Mouse (Mus musculus) G1E (cell line): Measurements from ENCODE around the gene Tmem220. TPM values are rescaled to one million over a fixed set of nuclear protein-coding genes. Genes with fewer than 3 reads are reported as not detected.

Source experiments
- ATAC-seq: 2 replicates; pipeline ENCODE4 v1.8.0; 2016; ENCODE audit warnings: mild to moderate bottlenecking; ENCODE audit not compliant: insufficient number of reproducible peaks, poor library complexity, low FRiP score, severe bottlenecking; ENCODE audit errors: extremely low read depth
- DNase-seq: peaks from one replicate; pipeline ENCODE4 v3.0.0; 2012; ENCODE audit warnings: low spot score
- H3K27me3 ChIP-seq: 2 replicates; pipeline ENCODE4 v1.6.1; 2012; ENCODE audit warnings: mild to moderate bottlenecking, low read length, inconsistent platforms; ENCODE audit not compliant: insufficient read depth
- H3K36me3 ChIP-seq: replicated peaks from 2 replicates; pipeline ENCODE3; 2012; ENCODE audit warnings: mild to moderate bottlenecking, inconsistent platforms
- H3K4me1 ChIP-seq: 2 replicates; pipeline ENCODE4 v1.6.1; 2012; ENCODE audit warnings: low read depth, low read length, inconsistent platforms, mixed read lengths; ENCODE audit not compliant: insufficient read depth
- H3K4me3 ChIP-seq: 2 replicates; pipeline ENCODE4 v1.5.1; 2012; ENCODE audit warnings: low read depth, mild to moderate bottlenecking, inconsistent platforms, low read length, moderate library complexity, mixed read lengths
- H3K9me3 ChIP-seq: replicated peaks from 2 replicates; pipeline ENCODE4 v1.6.1; 2012; ENCODE audit warnings: inconsistent platforms
- CTCF ChIP-seq: IDR thresholded peaks from 2 replicates; pipeline ENCODE4 v1.5.1; 2012; ENCODE audit warnings: low read depth, low read length, inconsistent platforms, mixed read lengths
- GATA1 ChIP-seq: IDR thresholded peaks from 2 replicates; pipeline ENCODE4 v1.6.1; 2012; ENCODE audit warnings: borderline replicate concordance, low read length, inconsistent platforms, mixed read lengths
- GATA2 ChIP-seq: IDR thresholded peaks from 2 replicates; pipeline ENCODE4 v1.6.1; 2012; ENCODE audit warnings: low read depth, low read length, inconsistent platforms, borderline replicate concordance
- POLR2AphosphoS5 ChIP-seq: IDR thresholded peaks from 2 replicates; pipeline ENCODE4 v1.6.1; 2012; ENCODE audit warnings: low read depth, low read length, inconsistent platforms; ENCODE audit not compliant: insufficient replicate concordance
- TAL1 ChIP-seq: conservative IDR thresholded peaks from 2 replicates; pipeline ENCODE4 v1.6.1; 2012; ENCODE audit warnings: low read depth, low read length, inconsistent platforms, mixed read lengths
- polyA plus RNA-seq: library from polyadenylated mRNA; stranded (reverse); fragments of >175 nt; gene quantifications from 2 replicates; pipeline ENCODE4 v1.2.3, GENCODE M21; 2012
- total RNA-seq, 2 experiments: library from RNA; stranded (forward) in 1 of 2; stranded (reverse) in 1 of 2; fragments of 200-1000 nt in 1 of 2; fragments of >200 nt in 1 of 2; fragmentation: Nextera tagmentation in 1 of 2; gene quantifications; 2 replicates each; pipeline ENCODE4 v1.2.3; 2014 to 2017

The Tmem220 gene
- total and polyA plus RNA-seq, 3 experiments: 0.11 to 6.4 (median 2.5) TPM

GRCm38 (mm10) chr11:67078888-67079287 is 53.9 kb downstream of the Tmem220 start:
- Histone ChIP-seq H3K4me3 (no peak overlapping the region), H3K4me1 (peaks cover 6% of the 10 kb centered on the region; the same call in 1 of the 2 replicates), H3K36me3 (no peaks in the 10 kb centered on the region), H3K9me3 (no peaks in the 10 kb centered on the region), H3K27me3 (peaks cover 15% of the 10 kb centered on the region)
- ATAC-seq (no peak), DNase-seq (no peak)
- TF ChIP-seq CTCF (no peak), GATA1 (no peak), TAL1 (no peak), POLR2AphosphoS5 (no peak), GATA2 (no peak)

- DNase-seq (no peak), ATAC-seq (no peak)
- TF ChIP-seq POLR2AphosphoS5: no peak
- Histone ChIP-seq H3K4me3 (no peak overlapping the region), H3K27me3 (peaks cover 14% of the 10 kb centered on the region), H3K36me3 (no peaks in the 10 kb centered on the region), H3K4me1 (peaks cover 6% of the 10 kb centered on the region; the same call in 1 of the 2 replicates), H3K9me3 (no peaks in the 10 kb centered on the region)
Measured at GRCm38 (mm10) chr11:67079740-67080139, 54.8 kb downstream of the Tmem220 start.

DNA sequence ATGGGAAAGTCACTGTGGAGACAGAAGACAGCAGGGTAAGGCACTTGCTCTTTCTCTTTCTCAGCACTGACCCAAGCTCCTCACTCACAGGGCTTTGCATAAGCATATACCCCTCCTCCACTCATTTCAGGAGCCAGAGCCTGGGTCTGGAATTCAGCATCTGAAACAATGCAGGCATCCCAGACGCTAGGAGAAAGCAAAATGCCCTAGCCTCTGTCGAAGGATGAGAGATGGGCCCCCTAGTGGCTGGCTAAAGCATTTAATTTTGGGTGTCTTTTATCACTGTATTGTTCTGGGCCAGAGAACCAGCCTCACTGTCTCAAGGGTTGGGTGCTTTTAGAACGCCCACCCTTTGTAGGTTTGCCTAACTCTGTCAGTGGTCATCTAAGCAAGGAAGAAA is 55.2 kb downstream of the Tmem220 start:
- ATAC-seq (peak; percentile 70), DNase-seq (peak; percentile 47)
- Histone ChIP-seq H3K27me3 (peaks cover 9% of the 10 kb centered on the region), H3K9me3 (no peaks in the 10 kb centered on the region), H3K4me1 (peaks cover 6% of the 10 kb centered on the region; the same call in 1 of the 2 replicates), H3K36me3 (no peaks in the 10 kb centered on the region), H3K4me3 (no peak overlapping the region)
- TF ChIP-seq POLR2AphosphoS5: no peak
- TF ChIP-seq CTCF: peak; percentile 53

GRCm38 (mm10) chr11:67081125-67081649 is 56.2 kb downstream of the Tmem220 start:
- Histone ChIP-seq H3K36me3 (no peaks in the 10 kb centered on the region), H3K4me1 (peaks cover 6% of the 10 kb centered on the region; the same call in 1 of the 2 replicates), H3K27me3 (peaks cover 9% of the 10 kb centered on the region), H3K4me3 (no peak overlapping the region), H3K9me3 (no peaks in the 10 kb centered on the region)
- ATAC-seq: no peak
- no peak for TF ChIP-seq GATA2
- no peak for TF ChIP-seq GATA1
- TF ChIP-seq CTCF: no peak
- no peak for TF ChIP-seq TAL1
- no peak for TF ChIP-seq POLR2AphosphoS5
- no peak for DNase-seq

- H3K4me3 ChIP-seq: no peak overlapping the region
- DNase-seq: no peak
- no peaks in the 10 kb centered on the region for H3K36me3 ChIP-seq
- peaks cover 6% of the 10 kb centered on the region; the same call in 1 of the 2 replicates for H3K4me1 ChIP-seq
- ATAC-seq: no peak
- no peaks in the 10 kb centered on the region for H3K9me3 ChIP-seq
- peaks cover 3% of the 10 kb centered on the region; the same call in 1 of the 2 replicates for H3K27me3 ChIP-seq
- TF ChIP-seq POLR2AphosphoS5 (no peak), GATA1 (no peak), TAL1 (no peak), CTCF (no peak), GATA2 (no peak)
Measured at GRCm38 (mm10) chr11:67082188-67082587, 57.2 kb downstream of the Tmem220 start.

DNA sequence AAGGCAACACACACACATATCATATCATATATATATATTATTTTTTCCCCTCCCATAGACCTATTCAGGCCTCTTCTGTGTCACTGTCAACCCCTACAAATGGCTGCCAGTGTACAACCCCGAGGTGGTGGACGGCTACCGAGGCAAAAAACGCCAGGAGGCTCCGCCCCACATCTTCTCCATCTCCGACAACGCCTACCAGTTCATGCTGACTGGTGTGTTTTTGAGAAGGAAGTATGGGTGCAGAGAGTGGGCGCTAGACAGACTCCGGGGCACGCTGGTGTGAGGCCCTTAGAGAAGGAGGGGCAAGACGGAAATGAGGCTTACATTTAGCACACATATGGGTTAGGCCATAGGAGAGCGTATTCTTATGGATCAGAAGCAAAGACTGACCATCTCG is 57.8 kb downstream of the Tmem220 start:
- Histone ChIP-seq H3K4me3 (no peak overlapping the region), H3K9me3 (no peaks in the 10 kb centered on the region), H3K36me3 (no peaks in the 10 kb centered on the region), H3K27me3 (peaks cover 3% of the 10 kb centered on the region; the same call in 1 of the 2 replicates), H3K4me1 (peaks cover 6% of the 10 kb centered on the region; the same call in 1 of the 2 replicates)
- DNase-seq: no peak
- TF ChIP-seq GATA2: no peak
- TF ChIP-seq GATA1: no peak
- TF ChIP-seq POLR2AphosphoS5: no peak
- TF ChIP-seq CTCF: no peak
- TF ChIP-seq TAL1: no peak
- no peak for ATAC-seq

DNA sequence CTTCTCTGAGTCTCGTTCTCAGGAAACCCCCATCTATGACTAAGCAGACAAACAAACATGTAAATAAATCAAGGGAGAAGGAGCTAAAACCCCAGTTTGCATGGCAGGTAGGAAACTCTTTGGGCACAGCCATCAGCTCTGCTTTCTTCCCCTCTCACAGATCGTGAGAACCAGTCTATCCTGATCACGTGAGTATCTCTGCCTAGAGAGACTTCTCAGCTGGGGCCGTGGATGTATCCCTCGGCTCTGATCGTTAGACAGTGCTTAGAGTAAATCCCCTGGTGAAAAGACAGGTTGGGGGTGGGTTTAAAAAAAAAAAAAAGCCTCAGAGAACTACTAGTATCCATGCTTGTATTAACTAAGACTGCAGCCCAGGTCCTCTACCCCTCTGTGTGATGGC is 58.3 kb downstream of the Tmem220 start:
- H3K27me3 ChIP-seq: peaks cover 3% of the 10 kb centered on the region; the same call in 1 of the 2 replicates

More for the DNA sequence above, 58.3 kb downstream of the Tmem220 start:
- Histone ChIP-seq H3K36me3 (no peaks in the 10 kb centered on the region), H3K9me3 (no peaks in the 10 kb centered on the region), H3K4me3 (no peak overlapping the region), H3K4me1 (peaks cover 6% of the 10 kb centered on the region; the same call in 1 of the 2 replicates)
- TF ChIP-seq CTCF: no peak
- TF ChIP-seq TAL1: no peak
- TF ChIP-seq GATA1: no peak
- TF ChIP-seq GATA2: no peak
- no peak for TF ChIP-seq POLR2AphosphoS5
- DNase-seq (no peak), ATAC-seq (no peak)
